Mouse (Mus musculus): Measurements from ENCODE around the gene AC131692.1.

The AC131692.1 gene

DNA sequence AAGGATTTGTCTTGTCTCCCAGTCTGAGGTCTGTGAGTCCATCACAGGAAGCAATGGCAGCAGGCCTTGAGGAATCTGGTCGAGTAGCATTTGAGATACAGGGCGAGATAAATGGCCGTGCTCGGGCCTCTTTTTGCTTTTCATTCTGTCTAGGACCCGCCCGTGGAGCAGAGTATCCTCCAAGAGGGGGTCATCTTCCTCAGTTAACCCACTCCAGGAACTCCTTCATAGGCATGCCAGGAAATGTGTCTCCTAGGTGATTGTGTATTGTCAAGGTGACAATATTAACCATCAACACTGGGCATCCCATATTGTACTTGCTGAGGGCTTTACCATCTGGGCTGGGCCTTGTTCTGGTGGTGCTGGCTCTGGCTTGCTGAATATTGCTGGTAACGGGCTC, at the start of gene AC131692.1:
Gene AC131692.1 (plus strand): TSS at position 301 of the 400 bp plus-strand sequence.
- no peak for DNase-seq (ENCODE audit: low spot score in 2 of 2)

- no peak for DNase-seq (ENCODE audit: low spot score in 2 of 2)
Observed at GRCm38 (mm10) chr19:6045366-6046293, 48.6 kb upstream of the AC131692.1 start.

DNA sequence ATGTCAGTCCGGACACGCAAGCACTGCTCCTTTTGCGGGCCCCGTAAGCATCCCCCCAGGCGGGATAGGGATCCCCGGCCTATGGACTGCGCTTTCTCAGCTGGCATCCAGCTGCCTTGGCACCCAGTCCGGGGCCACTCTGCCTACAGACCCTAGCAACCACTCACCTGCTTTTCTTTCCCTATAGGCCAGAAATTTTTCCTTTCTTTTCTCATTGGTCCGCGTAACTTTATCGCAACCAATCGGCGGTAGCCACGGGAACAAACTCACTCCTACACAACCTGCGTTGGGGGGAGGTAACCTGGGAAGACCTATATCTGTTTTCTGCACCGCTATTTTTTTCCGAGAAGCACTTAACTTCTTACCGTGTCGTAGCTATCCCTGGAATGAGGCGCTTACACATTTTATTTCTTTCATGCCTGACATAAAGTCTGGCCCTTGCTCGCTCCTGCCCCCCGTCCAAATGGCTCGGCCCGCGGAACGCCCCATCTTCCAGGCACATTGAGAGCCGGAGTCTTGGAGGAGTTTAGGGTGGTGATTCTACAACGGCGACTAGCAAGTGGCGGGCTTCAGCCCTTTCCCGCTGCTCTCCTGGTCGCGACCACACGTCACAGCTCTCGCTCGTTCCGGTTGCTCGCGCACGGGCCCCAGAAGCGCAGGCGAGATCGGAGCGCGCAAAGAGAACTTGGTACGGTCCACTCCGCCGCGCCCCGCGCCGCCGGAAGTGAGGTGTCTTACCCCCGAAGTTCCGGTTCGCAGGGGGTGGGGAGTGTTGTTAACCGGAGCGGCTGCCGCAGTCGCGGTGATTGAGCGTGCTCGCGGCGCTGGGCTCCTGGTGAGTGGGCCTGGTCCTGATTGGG, 47.7 kb upstream of the AC131692.1 start, which contains the start of gene Syvn1:
Gene Syvn1 (plus strand): TSS at position 283 of the 860 bp plus-strand sequence.
- peak; percentile 83 to 86 for DNase-seq (ENCODE audit: low spot score in 2 of 2)

DNA sequence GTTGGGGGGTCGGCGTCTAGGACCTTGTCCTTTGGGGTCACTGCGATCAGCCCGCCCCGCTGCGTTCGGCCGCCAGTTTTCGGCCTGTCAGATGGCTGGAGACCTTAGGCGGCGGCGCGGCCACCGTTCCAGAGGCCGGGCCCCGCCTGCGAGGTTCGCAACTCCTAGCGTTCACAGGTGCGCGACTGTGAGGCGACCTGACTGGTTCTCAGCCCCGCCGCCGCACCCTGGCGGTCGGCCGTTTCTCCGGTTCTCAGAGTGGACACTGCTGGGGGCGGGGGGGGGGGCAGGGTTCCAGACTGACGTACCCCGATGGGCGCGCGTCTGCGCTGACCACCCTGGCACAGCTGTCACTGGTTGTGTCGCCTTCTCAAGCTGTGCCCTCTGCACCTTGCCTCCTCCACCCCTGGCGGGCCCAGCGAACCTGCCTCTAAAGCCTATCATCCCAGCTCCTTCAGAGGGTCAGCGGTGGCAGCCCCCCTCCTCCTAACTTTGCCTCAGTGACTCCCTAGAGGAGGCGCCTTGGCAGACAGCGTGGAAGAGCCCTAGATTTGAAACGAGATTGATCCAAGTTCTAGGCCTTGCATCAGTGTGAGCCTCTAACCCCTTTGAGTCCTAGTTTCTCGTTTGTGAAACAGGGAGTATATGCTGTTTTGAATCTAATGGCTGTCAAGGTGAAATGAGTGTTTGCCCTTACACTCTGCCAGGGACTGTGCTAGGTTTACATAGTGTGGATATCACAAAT, 46.9 kb upstream of the AC131692.1 start:
- no peak for DNase-seq (ENCODE audit: low spot score in 2 of 2)

GRCm38 (mm10) chr19:6047899-6048166, 46.4 kb upstream of the AC131692.1 start:
- no peak for DNase-seq (ENCODE audit: low spot score in 2 of 2)

DNA sequence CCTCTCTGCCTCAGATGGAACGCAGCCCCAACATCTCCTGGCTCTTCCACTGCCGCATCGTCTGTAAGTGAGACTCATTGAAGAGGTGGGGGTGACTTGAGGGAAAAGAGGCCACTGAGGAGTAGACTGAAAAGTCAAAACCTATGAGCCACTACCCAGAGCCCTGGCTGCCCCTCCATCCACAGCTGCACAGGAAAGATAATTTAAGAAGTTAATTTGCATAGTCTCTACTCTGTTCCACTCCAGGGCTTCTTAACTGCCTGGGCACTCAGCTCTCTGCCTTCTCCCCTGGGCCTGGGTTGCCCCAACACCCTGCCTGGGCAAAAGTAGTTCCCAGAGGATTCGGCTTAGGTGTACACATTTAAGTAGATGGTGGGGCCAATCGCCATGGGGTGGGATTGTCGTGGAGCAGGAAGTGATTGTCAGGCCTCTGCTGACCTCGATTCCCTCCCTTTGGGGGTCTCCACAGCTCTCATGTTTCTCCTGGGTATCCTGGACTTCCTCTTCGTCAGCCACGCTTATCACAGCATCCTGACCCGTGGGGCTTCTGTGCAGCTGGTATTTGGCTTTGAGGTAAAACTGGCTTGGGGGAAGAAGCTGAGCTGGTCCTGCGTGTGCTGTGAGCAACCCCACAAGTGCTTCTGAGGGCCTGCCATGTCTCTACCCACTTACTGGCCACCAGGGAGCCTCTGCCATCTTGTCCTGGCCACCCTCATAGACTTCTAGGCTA, 45.4 kb upstream of the AC131692.1 start:
- DNase-seq (ENCODE audit: low spot score in 2 of 2), result peak in 1 of 2 experiments; percentile 43

- DNase-seq (ENCODE audit: low spot score in 2 of 2), result no peak
Observed at GRCm38 (mm10) chr19:6052516-6052915, 41.7 kb upstream of the AC131692.1 start.

DNA sequence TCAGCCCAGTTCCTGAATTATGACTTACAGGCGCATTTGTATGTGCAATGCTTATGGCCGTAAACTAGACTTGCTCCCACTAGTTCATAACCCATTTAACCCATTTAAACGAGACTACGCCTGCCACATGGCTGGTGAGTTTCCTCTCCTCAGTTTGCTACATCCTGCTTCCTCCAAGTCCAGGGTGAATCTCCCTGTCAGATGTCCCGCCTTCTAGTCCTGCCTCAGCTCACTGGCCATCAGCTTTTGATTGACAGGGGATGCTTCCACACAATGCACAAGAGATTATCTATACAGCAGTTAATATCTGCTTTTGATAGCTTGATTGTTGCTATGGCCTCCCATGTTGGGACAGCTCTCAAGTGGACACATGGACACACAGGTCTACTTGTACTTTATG, 39.9 kb upstream of the AC131692.1 start:
- no peak for DNase-seq (ENCODE audit: low spot score in 2 of 2)

DNA sequence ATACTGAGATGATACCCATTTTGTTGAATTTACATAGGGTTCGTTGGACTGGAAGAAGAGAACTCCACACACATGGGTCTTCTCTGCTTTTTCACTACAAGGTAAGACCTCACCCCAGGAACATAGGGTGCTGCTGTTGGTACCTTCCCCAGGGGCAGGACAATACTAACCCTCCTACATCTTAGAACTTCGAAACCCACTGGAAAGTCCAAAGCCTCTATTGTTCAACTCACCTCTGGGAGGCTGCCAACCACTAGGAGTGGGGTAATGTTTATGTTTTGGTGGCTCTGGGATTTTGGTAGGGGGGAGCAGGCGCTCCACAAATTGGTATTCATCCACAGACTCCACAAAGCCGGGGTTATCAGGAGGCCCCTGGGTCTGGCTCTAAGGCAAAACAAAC, 37.5 kb upstream of the AC131692.1 start:
- DNase-seq (ENCODE audit: low spot score in 2 of 2), result no peak

DNA sequence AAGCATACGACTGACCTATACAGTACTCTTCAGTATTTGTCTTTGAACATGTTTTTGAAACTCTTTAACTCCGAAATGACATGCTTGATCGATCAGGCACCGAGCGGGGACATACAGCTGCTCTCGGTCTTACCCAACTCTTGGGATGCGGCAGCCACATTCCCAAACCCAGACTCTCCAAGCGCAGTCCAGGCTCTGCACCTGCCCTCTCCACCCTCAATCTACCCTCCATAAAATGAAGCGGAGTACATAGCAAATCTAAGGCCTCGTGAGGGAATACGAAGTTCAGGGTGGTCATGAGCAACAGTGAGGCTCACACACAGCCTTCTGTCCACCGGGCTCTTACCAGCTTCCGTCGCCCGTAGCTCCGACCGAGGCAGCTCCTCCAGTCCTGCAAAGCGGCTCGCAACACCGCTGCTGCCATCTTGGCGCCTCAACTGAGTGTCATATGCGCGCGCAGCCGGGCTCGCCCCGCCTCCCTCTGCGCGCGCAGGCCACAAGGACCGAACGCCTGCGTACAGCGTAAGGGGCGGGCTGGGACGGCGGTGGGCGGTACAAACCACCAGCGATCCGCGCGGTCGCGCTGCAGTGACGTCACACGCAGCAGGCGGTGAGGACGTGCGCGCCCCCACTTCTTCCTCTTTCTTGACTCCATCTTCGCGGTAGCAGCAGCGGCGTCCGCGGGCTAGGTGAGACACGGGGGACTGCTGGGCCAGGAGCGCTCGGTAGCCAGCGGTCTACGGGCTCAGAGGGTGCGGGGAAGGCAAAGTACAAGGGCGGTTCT, 36.7 kb upstream of the AC131692.1 start, which contains the start of the genes Mrpl49 and Fau:
Gene Mrpl49 (minus strand): TSS at position 473 of the 784 bp plus-strand sequence.
Gene Fau (plus strand): TSS at position 532 of the 784 bp plus-strand sequence.
- DNase-seq (ENCODE audit: low spot score in 2 of 2), result peak; percentile 98 to 99

DNA sequence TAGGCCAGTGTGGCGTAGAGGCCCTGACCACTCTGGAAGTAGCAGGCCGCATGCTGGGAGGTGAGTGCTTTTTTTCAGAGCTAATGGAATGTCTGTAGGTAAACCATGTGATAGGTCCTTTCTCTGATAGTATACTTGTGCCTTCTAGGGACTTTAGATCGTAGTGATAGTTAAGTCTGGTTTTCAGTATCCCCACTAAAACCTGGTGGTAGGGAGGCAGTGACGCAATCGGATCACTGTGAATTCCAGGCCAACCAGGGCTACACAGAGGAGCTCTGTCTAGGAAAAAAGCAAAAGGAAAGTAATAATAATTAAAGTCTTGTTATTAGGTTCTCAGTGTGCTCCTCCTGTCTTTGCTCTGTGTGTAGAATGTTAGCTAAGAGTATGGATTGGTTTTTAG, 35.7 kb upstream of the AC131692.1 start:
- DNase-seq (ENCODE audit: low spot score in 2 of 2), result no peak

DNA sequence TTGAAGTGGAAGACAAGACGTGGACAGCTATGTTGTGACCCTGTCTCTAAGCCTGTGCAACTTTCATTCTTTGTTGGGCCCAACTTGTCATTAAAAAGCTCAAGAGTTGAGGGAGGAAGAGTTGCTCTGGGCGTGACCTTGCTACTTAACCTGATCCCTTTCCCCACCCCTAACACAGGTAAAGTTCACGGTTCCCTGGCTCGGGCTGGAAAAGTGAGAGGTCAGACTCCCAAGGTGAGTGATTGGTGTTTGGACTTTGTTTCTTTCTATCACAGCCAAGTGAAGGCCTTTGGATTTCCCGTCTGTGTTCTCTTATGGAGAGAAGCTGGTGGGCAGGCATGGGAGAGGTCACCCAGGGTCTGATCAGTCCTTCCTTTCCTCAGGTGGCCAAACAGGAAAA, 35.3 kb upstream of the AC131692.1 start:
- DNase-seq (ENCODE audit: low spot score in 2 of 2), result no peak

- peak; percentile 82 to 88 for DNase-seq (ENCODE audit: low spot score in 2 of 2)
Observed at GRCm38 (mm10) chr19:6061021-6061533, 33.1 kb upstream of the AC131692.1 start, which contains the start of gene Znhit2. Znhit2 (plus strand) TSS chr19:6061192.

- peak; percentile 50 to 54 for DNase-seq (ENCODE audit: low spot score in 2 of 2)
Observed at GRCm38 (mm10) chr19:6061641-6062302, 32.4 kb upstream of the AC131692.1 start.

- DNase-seq (ENCODE audit: low spot score in 2 of 2), result no peak
Observed at GRCm38 (mm10) chr19:6062418-6062817, 31.8 kb upstream of the AC131692.1 start.

DNA sequence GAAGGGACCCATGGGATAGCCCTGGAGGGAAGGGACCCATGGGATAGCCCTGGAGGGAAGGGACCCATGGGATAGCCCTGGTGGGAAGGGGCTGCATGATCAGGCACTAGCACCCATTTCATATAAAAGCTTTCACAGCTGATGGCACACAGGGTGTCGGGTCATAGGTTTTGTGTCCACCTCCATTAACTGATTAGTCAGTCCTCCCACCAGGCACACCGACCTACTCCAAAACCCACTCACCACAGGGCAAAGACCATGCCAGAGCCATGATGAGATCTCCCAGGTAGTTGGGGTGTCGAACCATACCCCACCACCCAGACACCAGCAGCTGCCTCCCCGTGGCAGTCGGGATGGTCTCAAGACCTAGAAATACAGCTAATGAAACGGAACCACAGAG, 31.1 kb upstream of the AC131692.1 start:
- no peak for DNase-seq (ENCODE audit: low spot score in 2 of 2)

DNA sequence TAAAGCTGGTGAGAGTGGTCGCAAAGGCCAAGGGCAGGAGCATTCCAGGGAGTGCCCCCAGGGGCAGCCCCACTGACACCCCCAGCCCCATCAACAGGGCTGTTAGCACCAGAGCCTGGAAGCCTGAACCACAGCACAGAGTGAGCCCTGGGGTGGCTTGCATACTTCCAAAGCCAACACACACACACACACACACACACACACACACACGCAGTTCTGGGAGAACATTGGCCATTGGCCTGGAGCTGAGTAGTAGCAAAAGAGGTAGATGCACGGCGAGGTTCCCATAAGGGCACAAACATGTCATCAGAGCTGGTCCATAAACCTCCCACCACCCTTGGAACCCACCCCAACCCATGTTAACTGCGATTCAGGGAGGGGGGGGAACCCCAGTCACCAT, 27.6 kb upstream of the AC131692.1 start:
- no peak for DNase-seq (ENCODE audit: low spot score in 2 of 2)

- DNase-seq (ENCODE audit: low spot score in 2 of 2), result peak; percentile 72 to 85
Observed at GRCm38 (mm10) chr19:6067011-6067723, 27.1 kb upstream of the AC131692.1 start.

All from spleen, postnatal 14 days (tissue).